Mouse (Mus musculus) kidney, embryonic 14.5 days (tissue): Measurements from ENCODE around the gene Olfm1. TPM values are rescaled to one million over a fixed set of nuclear protein-coding genes. Genes with fewer than 3 reads are reported as not detected.

ENCODE experiments used
- ATAC-seq: fragments of 200-750 bp; cut with Nextera tagmentation; 2 replicates; pipeline ENCODE4 v1.8.0; 2017; ENCODE audit warnings: moderate number of reproducible peaks, mild to moderate bottlenecking, moderate TSS enrichment, moderate library complexity; ENCODE audit not compliant: low FRiP score, low TSS enrichment
- H3K27ac ChIP-seq: fragments of 300-500 bp; sonication (generic); 2 replicates; pipeline ENCODE4 v1.5.1; 2014; ENCODE audit warnings: low read depth, mild to moderate bottlenecking, low read length, moderate library complexity, mixed read lengths
- H3K27me3 ChIP-seq: fragments of 300-500 bp; sonication (generic); 2 replicates; pipeline ENCODE4 v1.6.1; 2014; ENCODE audit warnings: mild to moderate bottlenecking, low read length; ENCODE audit not compliant: control insufficient read depth, insufficient read depth
- H3K36me3 ChIP-seq: fragments of 300-500 bp; sonication (generic); 2 replicates; pipeline ENCODE4 v1.6.1; 2014; ENCODE audit warnings: low read length, mixed read lengths; ENCODE audit not compliant: control insufficient read depth, insufficient read depth
- H3K4me1 ChIP-seq: fragments of 300-500 bp; sonication (generic); 2 replicates; pipeline ENCODE4 v1.6.1; 2014; ENCODE audit warnings: low read length, mixed read lengths; ENCODE audit not compliant: control insufficient read depth, insufficient read depth
- H3K4me2 ChIP-seq: fragments of 300-500 bp; sonication (generic); replicated peaks from 2 replicates; pipeline ENCODE4 v1.6.1; 2014; ENCODE audit warnings: low read depth, mild to moderate bottlenecking, low read length
- H3K4me3 ChIP-seq: fragments of 300-500 bp; sonication (generic); 2 replicates; pipeline ENCODE4 v1.5.1; 2014; ENCODE audit warnings: mild to moderate bottlenecking, low read length
- H3K9ac ChIP-seq: fragments of 300-500 bp; sonication (generic); 2 replicates; pipeline ENCODE4 v1.6.1; 2014; ENCODE audit warnings: low read depth, mild to moderate bottlenecking, low read length, moderate library complexity
- H3K9me3 ChIP-seq: fragments of 300-500 bp; sonication (generic); 2 replicates; pipeline ENCODE4 v1.6.1; 2016; ENCODE audit warnings: low read length; ENCODE audit not compliant: control insufficient read depth
- WGBS: fragments of 180-500 bp; shearing (Covaris S2); extraction: QIAGEN DNeasy Blood & Tissue Kit; methylation state at CpG from one replicate; pipeline ENCODE4 v1.1.7; 2014; 5-methylcytosine and 5-hydroxymethylcytosine counted together
- polyA plus RNA-seq: library from polyadenylated mRNA; unstranded; fragments of >200 nt; fragmentation: Nextera tagmentation; extraction: Ambion mirVana; gene quantifications from 2 replicates; pipeline ENCODE4 v1.2.1, GENCODE M21; 2014

Olfm1 gene
- polyA plus RNA-seq, 1 experiment from 2014 or later, result 16.2 TPM

GRCm38 (mm10) chr2:28194962-28195617 lies 2.3 kb downstream of the Olfm1 start:
- Histone ChIP-seq H3K4me1 (peaks cover 8% of the 10 kb centered on the region; the same call in 1 of the 2 replicates), H3K36me3 (no peaks in the 10 kb centered on the region), H3K27ac (no peak overlapping the region), H3K27me3 (peaks cover 26% of the 10 kb centered on the region), H3K4me2 (no peak overlapping the region), H3K9ac (no peak overlapping the region), H3K4me3 (no peak overlapping the region), H3K9me3 (no peaks in the 10 kb centered on the region)
- WGBS, result 38% methylated on average over 6 of the region's 6 CpGs
- ATAC-seq, result no peak

GRCm38 (mm10) chr2:28195726-28196125 lies 2.9 kb downstream of the Olfm1 start:
- Histone ChIP-seq H3K4me3 (no peak overlapping the region), H3K27ac (no peak overlapping the region), H3K4me2 (no peak overlapping the region), H3K36me3 (no peaks in the 10 kb centered on the region), H3K27me3 (peaks cover 26% of the 10 kb centered on the region), H3K9ac (no peak overlapping the region), H3K9me3 (no peaks in the 10 kb centered on the region), H3K4me1 (peaks cover 8% of the 10 kb centered on the region; the same call in 1 of the 2 replicates)
- ATAC-seq, result no peak
- WGBS, result 76% methylated on average over 8 of the region's 8 CpGs

GRCm38 (mm10) chr2:28201441-28201841 lies 8.6 kb downstream of the Olfm1 start:
- WGBS, result 75% methylated on average over 3 of the region's 3 CpGs
- no peak overlapping the region for H3K4me2 ChIP-seq
- H3K4me1 ChIP-seq, result peaks cover 14% of the 10 kb centered on the region
- no peaks in the 10 kb centered on the region; the same call in 1 of the 2 replicates for H3K27me3 ChIP-seq
- H3K4me3 ChIP-seq, result no peak overlapping the region
- no peak for ATAC-seq
- no peak overlapping the region for H3K9ac ChIP-seq
- no peaks in the 10 kb centered on the region for H3K36me3 ChIP-seq
- no peaks in the 10 kb centered on the region for H3K9me3 ChIP-seq
- H3K27ac ChIP-seq, result no peak overlapping the region

- H3K4me3 ChIP-seq, result no peak overlapping the region
These were observed 11.4 kb downstream of the Olfm1 start for GRCm38 (mm10) chr2:28204167-28204566.

GRCm38 (mm10) chr2:28204677-28205466 lies 12.1 kb downstream of the Olfm1 start:
- Histone ChIP-seq H3K27me3 (no peaks in the 10 kb centered on the region; the same call in 1 of the 2 replicates), H3K9ac (0 out of 2 replicates have a peak overlapping the region, but pooled peaks have one; percentile 74), H3K4me3 (peak overlapping the region; percentile 60), H3K4me2 (peak overlapping the region; percentile 98), H3K9me3 (no peaks in the 10 kb centered on the region), H3K27ac (no peak overlapping the region), H3K36me3 (no peaks in the 10 kb centered on the region; the same call in 1 of the 2 replicates), H3K4me1 (peaks cover 17% of the 10 kb centered on the region)
- 16% methylated on average over 19 of the region's 19 CpGs for WGBS
- ATAC-seq, result peak; percentile 41; the same call in 1 of the 2 replicates

More at GRCm38 (mm10) chr2:28204167-28204566, 11.4 kb downstream of the Olfm1 start:
- H3K9ac ChIP-seq, result no peak overlapping the region
- ATAC-seq, result no peak; the same call in 1 of the 2 replicates
- peaks cover 17% of the 10 kb centered on the region for H3K4me1 ChIP-seq
- no peaks in the 10 kb centered on the region; the same call in 1 of the 2 replicates for H3K27me3 ChIP-seq
- H3K9me3 ChIP-seq, result no peaks in the 10 kb centered on the region
- H3K27ac ChIP-seq, result no peak overlapping the region
- WGBS, result 6% methylated on average over 9 of the region's 9 CpGs
- H3K36me3 ChIP-seq, result no peaks in the 10 kb centered on the region; the same call in 1 of the 2 replicates
- H3K4me2 ChIP-seq, result no peak overlapping the region

- no peaks in the 10 kb centered on the region; the same call in 1 of the 2 replicates for H3K27me3 ChIP-seq
- H3K9ac ChIP-seq, result peak overlapping the region; percentile 74
- under 1% methylated on average over 48 of the region's 49 CpGs for WGBS
These were observed 12.6 kb downstream of the Olfm1 start for GRCm38 (mm10) chr2:28205467-28205805.

GRCm38 (mm10) chr2:28205870-28206421 lies 13.2 kb downstream of the Olfm1 start:
- Histone ChIP-seq H3K36me3 (no peaks in the 10 kb centered on the region; the same call in 1 of the 2 replicates), H3K9ac (peak overlapping the region; percentile 74), H3K27me3 (no peaks in the 10 kb centered on the region; the same call in 1 of the 2 replicates), H3K9me3 (no peaks in the 10 kb centered on the region), H3K4me3 (peak overlapping the region; percentile 60), H3K27ac (no peak overlapping the region), H3K4me1 (peaks cover 17% of the 10 kb centered on the region), H3K4me2 (peak overlapping the region; percentile 98)
- WGBS, result under 1% methylated on average over 42 of the region's 51 CpGs
- peak; percentile 24; the same call in 1 of the 2 replicates for ATAC-seq

More at GRCm38 (mm10) chr2:28205467-28205805, 12.6 kb downstream of the Olfm1 start:
- ATAC-seq, result peak; percentile 75
- H3K4me3 ChIP-seq, result peak overlapping the region; percentile 60
- no peaks in the 10 kb centered on the region for H3K9me3 ChIP-seq
- no peak overlapping the region for H3K27ac ChIP-seq
- H3K4me1 ChIP-seq, result peaks cover 17% of the 10 kb centered on the region
- no peaks in the 10 kb centered on the region; the same call in 1 of the 2 replicates for H3K36me3 ChIP-seq
- peak overlapping the region; percentile 98 for H3K4me2 ChIP-seq

GRCm38 (mm10) chr2:28206472-28206871 lies 13.7 kb downstream of the Olfm1 start:
- Histone ChIP-seq H3K9ac (peak overlapping the region; percentile 74; the same call in 1 of the 2 replicates), H3K36me3 (no peaks in the 10 kb centered on the region; the same call in 1 of the 2 replicates), H3K27me3 (no peaks in the 10 kb centered on the region; the same call in 1 of the 2 replicates), H3K4me2 (peak overlapping the region; percentile 98), H3K4me3 (peak overlapping the region; percentile 60), H3K4me1 (peaks cover 17% of the 10 kb centered on the region), H3K9me3 (no peaks in the 10 kb centered on the region), H3K27ac (no peak overlapping the region)
- 11% methylated on average over 11 of the region's 11 CpGs for WGBS
- no peak for ATAC-seq
